Mouse (Mus musculus) limb, embryonic 12.5 days (tissue): ENCODE measurements at regions not wholly inside any gene's neighbourhood (a gene's known extent, or its start where the extent isn't known, plus 50 kb on each side); places are given as distances from the start of the nearest gene placed in this dataset.

Experiments used
- ATAC-seq: fragments of 200-750 bp; cut with Nextera tagmentation; 2 replicates; pipeline ENCODE4 v1.8.0; 2017; ENCODE audit warnings: low read depth, moderate TSS enrichment; ENCODE audit not compliant: insufficient number of reproducible peaks, insufficient read depth, low FRiP score, low TSS enrichment
- H3K27ac ChIP-seq: fragments of 300-500 bp; sonication (generic); 2 replicates; pipeline ENCODE4 v1.5.1; 2016; ENCODE audit warnings: mild to moderate bottlenecking, moderate library complexity
- H3K27me3 ChIP-seq: fragments of 300-500 bp; sonication (generic); 2 replicates; pipeline ENCODE4 v1.6.1; 2016; ENCODE audit warnings: mild to moderate bottlenecking, moderate library complexity
- H3K36me3 ChIP-seq: fragments of 300-500 bp; sonication (generic); 2 replicates; pipeline ENCODE4 v1.6.1; 2016; ENCODE audit warnings: mild to moderate bottlenecking, moderate library complexity
- H3K4me1 ChIP-seq: fragments of 300-500 bp; sonication (generic); replicated peaks from 2 replicates; pipeline ENCODE4 v1.6.1; 2016
- H3K4me2 ChIP-seq: fragments of 300-500 bp; sonication (generic); 2 replicates; pipeline ENCODE4 v1.6.1; 2016; ENCODE audit warnings: mild to moderate bottlenecking, moderate library complexity
- H3K4me3 ChIP-seq: fragments of 300-500 bp; sonication (generic); replicated peaks from 2 replicates; pipeline ENCODE4 v1.5.1; 2016; ENCODE audit warnings: mild to moderate bottlenecking
- H3K9ac ChIP-seq: fragments of 300-500 bp; sonication (generic); replicated peaks from 2 replicates; pipeline ENCODE4 v1.6.1; 2016; ENCODE audit warnings: mild to moderate bottlenecking, moderate library complexity
- H3K9me3 ChIP-seq: fragments of 300-500 bp; sonication (generic); 2 replicates; pipeline ENCODE4 v1.6.1; 2016; ENCODE audit warnings: mild to moderate bottlenecking, moderate library complexity
- WGBS: fragments of 180-500 bp; shearing (Covaris S2); methylation state at CpG from one replicate; pipeline ENCODE4 v1.1.7; 2016; 5-methylcytosine and 5-hydroxymethylcytosine counted together

- H3K9ac ChIP-seq: no peak overlapping the region
- 21% methylated on average over 14 of the region's 14 CpGs for WGBS
- no peak for ATAC-seq
- no peak overlapping the region for H3K27ac ChIP-seq
- H3K4me2 ChIP-seq: no peak overlapping the region
- no peaks in the 10 kb centered on the region for H3K36me3 ChIP-seq
- no peak overlapping the region for H3K4me3 ChIP-seq
- H3K9me3 ChIP-seq: no peaks in the 10 kb centered on the region
- H3K27me3 ChIP-seq: no peaks in the 10 kb centered on the region
- no peaks in the 10 kb centered on the region for H3K4me1 ChIP-seq
Observed at GRCm38 (mm10) chr3:144025451-144026125, 179.4 kb downstream of the Lmo4 start.

- H3K4me2 ChIP-seq: no peak overlapping the region
- ATAC-seq: no peak
- no peaks in the 10 kb centered on the region for H3K9me3 ChIP-seq
- 82% methylated on average over 5 of the region's 5 CpGs for WGBS
- no peak overlapping the region for H3K9ac ChIP-seq
- no peak overlapping the region for H3K4me3 ChIP-seq
- no peaks in the 10 kb centered on the region for H3K36me3 ChIP-seq
- no peak overlapping the region for H3K27ac ChIP-seq
- no peaks in the 10 kb centered on the region for H3K4me1 ChIP-seq
- no peaks in the 10 kb centered on the region for H3K27me3 ChIP-seq
Observed at GRCm38 (mm10) chr3:144024216-144024615, 180.8 kb downstream of the Lmo4 start.

GRCm38 (mm10) chr3:144023058-144023457 is 182.0 kb downstream of the Lmo4 start:
- Histone ChIP-seq H3K9ac (no peak overlapping the region), H3K4me1 (no peaks in the 10 kb centered on the region), H3K9me3 (no peaks in the 10 kb centered on the region), H3K27me3 (no peaks in the 10 kb centered on the region), H3K27ac (no peak overlapping the region), H3K4me2 (no peak overlapping the region), H3K4me3 (no peak overlapping the region), H3K36me3 (no peaks in the 10 kb centered on the region)
- 77% methylated on average over 3 of the region's 3 CpGs for WGBS
- no peak for ATAC-seq

GRCm38 (mm10) chr3:144021969-144022368 is 183.1 kb downstream of the Lmo4 start:
- no peak overlapping the region for H3K9ac ChIP-seq
- WGBS: 85% methylated on average over 5 of the region's 5 CpGs
- H3K4me1 ChIP-seq: no peaks in the 10 kb centered on the region
- H3K27me3 ChIP-seq: no peaks in the 10 kb centered on the region
- ATAC-seq: no peak
- H3K4me2 ChIP-seq: no peak overlapping the region
- H3K9me3 ChIP-seq: no peaks in the 10 kb centered on the region
- H3K27ac ChIP-seq: no peak overlapping the region
- no peak overlapping the region for H3K4me3 ChIP-seq
- H3K36me3 ChIP-seq: no peaks in the 10 kb centered on the region

- Histone ChIP-seq H3K9me3 (no peaks in the 10 kb centered on the region), H3K27ac (no peak overlapping the region), H3K4me2 (no peak overlapping the region), H3K4me1 (no peaks in the 10 kb centered on the region), H3K36me3 (no peaks in the 10 kb centered on the region), H3K27me3 (no peaks in the 10 kb centered on the region), H3K4me3 (no peak overlapping the region), H3K9ac (no peak overlapping the region)
- ATAC-seq: 0 out of 2 replicates have a peak, but pooled peaks have one; percentile 20
- 55% methylated on average over 8 of the region's 8 CpGs for WGBS
Observed at GRCm38 (mm10) chr3:144020189-144020940, 184.7 kb downstream of the Lmo4 start.

GRCm38 (mm10) chr3:144019293-144019692 is 185.7 kb downstream of the Lmo4 start:
- H3K27me3 ChIP-seq: no peaks in the 10 kb centered on the region
- ATAC-seq: no peak

GRCm38 (mm10) chr3:144018559-144018958 is 186.5 kb downstream of the Lmo4 start:
- WGBS: 85% methylated on average over 4 of the region's 4 CpGs
- ATAC-seq: no peak
- Histone ChIP-seq H3K4me3 (no peak overlapping the region), H3K4me2 (no peak overlapping the region), H3K4me1 (peaks cover 1% of the 10 kb centered on the region; the same call in 1 of the 2 replicates), H3K36me3 (no peaks in the 10 kb centered on the region), H3K27me3 (no peaks in the 10 kb centered on the region), H3K27ac (no peak overlapping the region), H3K9ac (no peak overlapping the region), H3K9me3 (no peaks in the 10 kb centered on the region)

More at GRCm38 (mm10) chr3:144019293-144019692, 185.7 kb downstream of the Lmo4 start:
- Histone ChIP-seq H3K36me3 (no peaks in the 10 kb centered on the region), H3K27ac (no peak overlapping the region), H3K4me3 (no peak overlapping the region), H3K9me3 (no peaks in the 10 kb centered on the region), H3K9ac (no peak overlapping the region), H3K4me1 (no peaks in the 10 kb centered on the region), H3K4me2 (no peak overlapping the region)
- WGBS: 50% methylated on average over 2 of the region's 2 CpGs

GRCm38 (mm10) chr3:144015236-144015635 is 189.8 kb downstream of the Lmo4 start:
- peaks cover 32% of the 10 kb centered on the region for H3K4me1 ChIP-seq
- no peak overlapping the region for H3K9ac ChIP-seq
- 92% methylated on average over 3 of the region's 3 CpGs for WGBS
- no peak for ATAC-seq
- no peak overlapping the region for H3K4me3 ChIP-seq
- H3K36me3 ChIP-seq: no peaks in the 10 kb centered on the region
- no peak overlapping the region for H3K27ac ChIP-seq
- no peaks in the 10 kb centered on the region for H3K9me3 ChIP-seq
- no peaks in the 10 kb centered on the region for H3K27me3 ChIP-seq
- no peak overlapping the region for H3K4me2 ChIP-seq

GRCm38 (mm10) chr3:144013481-144014125 is 191.4 kb downstream of the Lmo4 start:
- Histone ChIP-seq H3K4me2 (no peak overlapping the region), H3K4me3 (no peak overlapping the region), H3K27ac (no peak overlapping the region), H3K9ac (no peak overlapping the region), H3K9me3 (no peaks in the 10 kb centered on the region), H3K4me1 (peaks cover 32% of the 10 kb centered on the region), H3K36me3 (no peaks in the 10 kb centered on the region), H3K27me3 (no peaks in the 10 kb centered on the region)
- 68% methylated on average over 8 of the region's 8 CpGs for WGBS
- no peak for ATAC-seq

- no peaks in the 10 kb centered on the region for H3K9me3 ChIP-seq
- no peak for ATAC-seq
- no peak overlapping the region for H3K27ac ChIP-seq
- H3K27me3 ChIP-seq: no peaks in the 10 kb centered on the region
- no peak overlapping the region for H3K9ac ChIP-seq
- H3K4me1 ChIP-seq: peaks cover 32% of the 10 kb centered on the region
- no peak overlapping the region for H3K4me2 ChIP-seq
- H3K36me3 ChIP-seq: no peaks in the 10 kb centered on the region
- 37% methylated on average over 6 of the region's 6 CpGs for WGBS
- no peak overlapping the region for H3K4me3 ChIP-seq
Observed at GRCm38 (mm10) chr3:144012820-144013219, 192.2 kb downstream of the Lmo4 start.

GRCm38 (mm10) chr3:144012173-144012572 is 192.8 kb downstream of the Lmo4 start:
- no peaks in the 10 kb centered on the region for H3K36me3 ChIP-seq
- H3K27me3 ChIP-seq: no peaks in the 10 kb centered on the region
- H3K9ac ChIP-seq: no peak overlapping the region
- H3K9me3 ChIP-seq: no peaks in the 10 kb centered on the region
- no peak overlapping the region for H3K4me3 ChIP-seq
- H3K27ac ChIP-seq: no peak overlapping the region
- H3K4me1 ChIP-seq: peaks cover 32% of the 10 kb centered on the region
- WGBS: 17% methylated on average over 3 of the region's 3 CpGs
- no peak overlapping the region for H3K4me2 ChIP-seq
- no peak for ATAC-seq
